Mouse (Mus musculus): ENCODE data around the gene Rpl7l1. TPM values are rescaled to one million over a fixed set of nuclear protein-coding genes. Genes with fewer than 3 reads are reported as not detected.
A peak's percentile ranks its signal among the peaks of the same experiment; 100 is the strongest.

The Rpl7l1 gene
- total and polyA plus RNA-seq, 2 experiments from 2014 or later: 39.8 to 72.1 TPM

DNA sequence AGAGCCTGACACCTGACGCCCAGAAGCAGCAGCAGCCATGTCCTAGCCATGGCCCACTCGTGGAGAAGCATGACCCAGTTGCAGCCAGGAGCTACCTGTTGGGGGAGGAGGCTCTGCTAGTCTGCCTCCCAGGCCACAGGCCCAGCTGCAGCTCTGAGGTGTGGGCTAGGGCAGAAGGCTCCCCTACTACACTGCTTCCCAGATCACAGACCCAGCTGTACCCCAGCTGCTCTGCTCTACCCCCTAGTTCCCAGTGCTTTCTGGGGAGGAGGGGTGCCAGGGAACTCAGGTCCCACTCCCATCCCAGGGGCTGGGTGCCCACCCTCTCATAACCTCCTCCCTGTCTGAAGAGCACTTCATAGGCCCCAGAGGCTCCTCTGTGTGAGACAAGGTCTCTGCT lies 18.9 kb downstream of the Rpl7l1 start, which contains the start of gene Ptcra:
Ptcra (minus strand) TSS at position 169 of the 400 bp plus-strand sequence.
- DNase-seq (ENCODE audit: low spot score) (no peak), ATAC-seq (0 out of 2 replicates have a peak, but pooled peaks have one; percentile 4)
- TF ChIP-seq CTCF (IDR thresholded peaks at IDR 0.05; ENCODE audit: low read depth): no peak
- Histone ChIP-seq H3K4me2 (ENCODE audit: low read depth, low read length) (no peak within 1 kb of the TSS), H3K27me3 (ENCODE audit: insufficient read depth, low read length) (no peaks in the 10 kb centered on the region), H3K27ac (no peak within 1 kb of the TSS), H3K9me3 (ENCODE audit: low read length) (no peaks in the 10 kb centered on the region), H3K36me3 (ENCODE audit: insufficient read depth, low read length) (no peaks in the 10 kb centered on the region), H3K4me1 (ENCODE audit: insufficient read depth, low read length) (no peaks in the 10 kb centered on the region), H3K9ac (replicated peaks; ENCODE audit: low read length) (no peak within 1 kb of the TSS), H3K4me3 (ENCODE audit: low read length) (no peak within 1 kb of the TSS)
- WGBS: 53% methylated on average over 2 of the region's 2 CpGs

DNA sequence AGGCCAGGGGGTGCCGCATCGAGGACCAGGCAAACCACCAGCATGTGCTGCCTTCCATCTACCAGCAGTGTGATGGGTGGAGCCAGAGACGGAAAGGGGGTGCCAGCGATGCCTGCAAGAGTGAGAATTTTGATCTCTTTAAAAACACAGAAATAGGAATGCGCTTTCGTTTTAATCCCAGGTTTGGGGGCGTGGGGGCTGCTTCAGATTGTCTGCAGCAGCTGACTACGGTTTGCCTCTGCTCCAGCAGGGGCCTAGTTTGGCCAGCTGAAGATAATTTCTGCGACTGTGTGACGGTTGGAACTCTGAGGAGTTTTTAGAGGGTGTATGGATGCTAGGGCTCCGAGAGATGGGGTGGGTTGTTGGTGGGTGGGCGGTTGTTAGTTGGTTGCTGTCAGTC lies 23.7 kb downstream of the Rpl7l1 start:
- Histone ChIP-seq H3K9ac (replicated peaks; ENCODE audit: low read length) (no peak overlapping the region), H3K9me3 (ENCODE audit: low read length) (no peaks in the 10 kb centered on the region), H3K27ac (no peak overlapping the region), H3K4me3 (ENCODE audit: low read length) (no peak overlapping the region), H3K27me3 (ENCODE audit: insufficient read depth, low read length) (no peaks in the 10 kb centered on the region), H3K4me1 (ENCODE audit: insufficient read depth, low read length) (no peaks in the 10 kb centered on the region), H3K36me3 (ENCODE audit: insufficient read depth, low read length) (no peaks in the 10 kb centered on the region), H3K4me2 (ENCODE audit: low read depth, low read length) (no peak overlapping the region)
- TF ChIP-seq CTCF (IDR thresholded peaks at IDR 0.05; ENCODE audit: low read depth): no peak
- no peak for DNase-seq (ENCODE audit: low spot score)
- ATAC-seq: no peak
- 82% methylated on average over 12 of the region's 12 CpGs for WGBS

DNA sequence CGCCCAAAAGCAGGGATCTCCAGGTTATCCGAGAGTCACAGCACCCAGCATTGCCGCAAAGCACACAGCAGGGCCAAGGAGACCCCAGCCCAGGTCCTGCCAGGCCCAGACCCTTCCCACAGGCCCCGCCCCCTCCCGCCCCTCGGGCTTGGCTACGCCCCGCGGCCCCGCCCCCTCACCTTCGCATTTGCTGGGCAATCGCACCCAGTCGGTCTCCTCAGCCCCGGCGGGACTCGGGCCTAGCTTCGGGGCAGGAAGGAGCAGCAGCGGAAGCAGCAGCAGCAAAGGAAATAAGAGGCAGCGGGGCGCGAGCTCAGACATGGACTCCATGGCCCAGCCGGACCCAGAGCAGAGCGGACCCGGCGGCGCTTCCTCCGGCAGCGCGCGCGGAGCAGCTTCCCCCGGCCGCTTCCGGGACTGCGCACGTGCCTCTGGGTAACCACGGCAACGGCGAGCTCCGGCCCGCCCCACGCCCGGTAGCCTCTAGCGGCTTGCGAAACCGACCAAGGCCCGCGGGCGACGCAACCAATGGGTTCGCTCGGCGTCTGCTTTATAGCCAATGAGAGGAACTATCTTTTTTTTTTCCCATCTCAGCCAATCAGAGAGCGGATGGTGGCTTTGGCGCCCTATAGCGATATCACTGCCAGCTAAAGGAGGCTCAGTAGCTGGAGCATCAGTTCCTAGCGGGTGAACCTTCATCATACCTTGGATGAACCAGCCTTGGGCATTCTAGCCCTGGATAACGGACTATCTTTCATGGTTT lies 30.5 kb downstream of the Rpl7l1 start, which contains the start of gene Cnpy3:
Cnpy3 (minus strand) TSS at position 421 of the 763 bp plus-strand sequence.
- Histone ChIP-seq H3K4me1 (ENCODE audit: insufficient read depth, low read length) (peaks cover 7% of the 10 kb centered on the region; the same call in 1 of the 2 replicates), H3K9ac (replicated peaks; ENCODE audit: low read length) (peak within 1 kb of the TSS; percentile 90), H3K36me3 (ENCODE audit: insufficient read depth, low read length) (no peaks in the 10 kb centered on the region), H3K27me3 (ENCODE audit: insufficient read depth, low read length) (no peaks in the 10 kb centered on the region), H3K27ac (peak within 1 kb of the TSS; percentile 95), H3K9me3 (ENCODE audit: low read length) (no peaks in the 10 kb centered on the region), H3K4me2 (ENCODE audit: low read depth, low read length) (peak within 1 kb of the TSS; percentile 67), H3K4me3 (ENCODE audit: low read length) (peak within 1 kb of the TSS; percentile 82)
- WGBS: under 1% methylated on average over 58 of the region's 58 CpGs
- DNase-seq (ENCODE audit: low spot score): peak; percentile 99
- no peak; the same call in 1 of the 2 replicates for TF ChIP-seq CTCF (IDR thresholded peaks at IDR 0.05; ENCODE audit: low read depth)
- peak; percentile 99 for ATAC-seq

DNA sequence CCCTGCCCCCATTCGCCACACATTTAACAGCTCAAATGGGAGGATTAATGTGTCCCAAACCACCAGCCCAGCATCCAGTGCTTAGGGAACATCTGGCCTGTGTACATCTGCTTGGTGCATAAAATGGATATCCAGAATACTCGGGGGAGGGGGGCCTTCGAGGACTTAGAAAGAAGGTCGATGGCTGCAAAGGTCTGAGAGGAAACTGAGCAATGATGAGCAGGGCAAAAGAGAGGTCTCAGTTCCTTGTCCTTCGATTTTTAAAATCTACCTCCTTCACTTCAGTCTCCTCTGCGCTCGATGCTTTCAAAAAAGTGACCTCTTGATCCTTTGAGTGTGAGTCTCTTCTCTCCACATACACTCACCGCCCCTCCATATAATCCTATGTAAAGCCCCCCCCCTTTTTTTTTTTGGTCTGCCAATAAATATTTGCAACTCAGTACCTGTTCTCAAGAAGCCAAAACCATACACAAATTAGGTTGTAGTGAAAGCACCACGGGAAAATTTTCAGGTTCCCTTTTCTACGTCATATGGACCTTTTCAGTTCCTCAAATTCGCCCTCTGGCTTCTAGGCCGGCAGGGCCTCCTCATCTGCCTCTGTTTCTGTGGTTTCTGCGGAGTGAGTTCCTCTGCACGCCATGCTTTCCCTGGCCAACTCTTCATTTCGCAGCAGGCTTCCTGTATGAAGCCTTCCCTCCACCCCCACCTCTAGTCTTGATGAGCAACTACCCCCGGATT lies 31.2 kb downstream of the Rpl7l1 start:
- H3K27me3 ChIP-seq (ENCODE audit: insufficient read depth, low read length): no peaks in the 10 kb centered on the region
- peaks cover 7% of the 10 kb centered on the region; the same call in 1 of the 2 replicates for H3K4me1 ChIP-seq (ENCODE audit: insufficient read depth, low read length)
- H3K4me2 ChIP-seq (ENCODE audit: low read depth, low read length): peak overlapping the region; percentile 67
- H3K9ac ChIP-seq (replicated peaks; ENCODE audit: low read length): peak overlapping the region; percentile 90
- H3K9me3 ChIP-seq (ENCODE audit: low read length): no peaks in the 10 kb centered on the region
- WGBS: 29% methylated on average over 16 of the region's 16 CpGs
- peak; percentile 62 for DNase-seq (ENCODE audit: low spot score)
- ATAC-seq: no peak
- no peaks in the 10 kb centered on the region; the same call in 1 of the 2 replicates for H3K36me3 ChIP-seq (ENCODE audit: insufficient read depth, low read length)
- peak overlapping the region; percentile 82 for H3K4me3 ChIP-seq (ENCODE audit: low read length)
- peak overlapping the region; percentile 95 for H3K27ac ChIP-seq
- TF ChIP-seq CTCF (IDR thresholded peaks at IDR 0.05; ENCODE audit: low read depth): 0 out of 2 replicates have a peak, but pooled peaks have one; percentile 5

DNA sequence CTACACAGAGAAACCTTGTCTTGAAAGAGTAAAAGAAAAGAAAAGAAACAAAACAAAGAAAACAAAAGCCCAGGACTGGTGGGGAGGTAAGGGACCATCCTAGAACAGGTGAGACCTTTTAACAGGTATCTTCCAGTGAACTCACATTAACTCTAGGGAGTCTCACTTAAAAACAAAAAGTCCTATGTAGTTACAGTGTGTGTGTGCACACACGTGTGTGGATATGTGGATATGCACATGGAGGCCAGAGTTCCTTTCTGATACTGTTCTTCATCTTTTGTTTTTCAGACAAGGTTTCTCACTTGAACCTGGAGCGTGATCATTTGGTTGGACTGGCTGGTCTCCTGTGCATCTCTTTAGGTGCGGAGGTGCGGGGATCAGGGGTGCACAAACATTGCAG lies 31.9 kb downstream of the Rpl7l1 start:
- DNase-seq (ENCODE audit: low spot score) (no peak), ATAC-seq (no peak)
- TF ChIP-seq CTCF (IDR thresholded peaks at IDR 0.05; ENCODE audit: low read depth): no peak
- no peaks in the 10 kb centered on the region; the same call in 1 of the 2 replicates for H3K36me3 ChIP-seq (ENCODE audit: insufficient read depth, low read length)
- peak overlapping the region; percentile 90 for H3K9ac ChIP-seq (replicated peaks; ENCODE audit: low read length)
- peak overlapping the region; percentile 67 for H3K4me2 ChIP-seq (ENCODE audit: low read depth, low read length)
- no peaks in the 10 kb centered on the region for H3K9me3 ChIP-seq (ENCODE audit: low read length)
- no peak overlapping the region; the same call in 1 of the 2 replicates for H3K27ac ChIP-seq
- no peaks in the 10 kb centered on the region for H3K27me3 ChIP-seq (ENCODE audit: insufficient read depth, low read length)
- H3K4me3 ChIP-seq (ENCODE audit: low read length): peak overlapping the region; percentile 82
- 92% methylated on average over 4 of the region's 4 CpGs for WGBS
- H3K4me1 ChIP-seq (ENCODE audit: insufficient read depth, low read length): peaks cover 7% of the 10 kb centered on the region; the same call in 1 of the 2 replicates

DNA sequence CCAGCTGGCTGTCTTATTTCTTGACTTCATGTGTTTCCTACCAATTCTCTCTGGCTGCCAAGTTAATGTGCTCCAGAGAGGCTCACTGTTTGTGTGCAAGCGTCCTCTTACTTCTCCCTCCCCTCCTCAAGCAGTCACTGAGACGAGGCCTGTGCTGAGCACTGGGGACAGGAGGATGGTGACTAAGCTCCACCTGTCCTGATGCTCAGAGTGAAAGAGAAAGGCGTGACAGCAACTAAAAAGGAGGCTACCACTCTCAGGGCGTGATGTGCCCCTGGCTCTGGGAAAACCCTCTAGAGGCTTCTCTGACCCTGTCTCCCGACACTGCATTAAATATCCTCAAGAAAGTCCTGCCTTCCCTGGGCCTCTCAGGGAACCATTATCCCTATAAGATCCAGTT lies 33.2 kb downstream of the Rpl7l1 start:
- TF ChIP-seq CTCF (IDR thresholded peaks at IDR 0.05; ENCODE audit: low read depth): no peak
- Histone ChIP-seq H3K9ac (replicated peaks; ENCODE audit: low read length) (no peak overlapping the region), H3K27me3 (ENCODE audit: insufficient read depth, low read length) (no peaks in the 10 kb centered on the region), H3K36me3 (ENCODE audit: insufficient read depth, low read length) (peaks cover 7% of the 10 kb centered on the region), H3K27ac (no peak overlapping the region), H3K9me3 (ENCODE audit: low read length) (no peaks in the 10 kb centered on the region), H3K4me3 (ENCODE audit: low read length) (no peak overlapping the region), H3K4me2 (ENCODE audit: low read depth, low read length) (no peak overlapping the region), H3K4me1 (ENCODE audit: insufficient read depth, low read length) (peaks cover 7% of the 10 kb centered on the region; the same call in 1 of the 2 replicates)
- 91% methylated on average over 5 of the region's 5 CpGs for WGBS
- DNase-seq (ENCODE audit: low spot score) (no peak), ATAC-seq (no peak)
